Mouse (Mus musculus) spleen, postnatal 4 days (tissue): ENCODE results near the gene Cbr2.

Experiments
- DNase-seq, 2 experiments: peaks; one replicate each; pipeline ENCODE4 v3.0.0; 2022; ENCODE audit warnings: low spot score in 2 of 2

The Cbr2 gene

GRCm38 (mm10) chr11:120731395-120731794 is 519 bp downstream of the Cbr2 start:
- peak in 1 of 2 experiments; percentile 44 for DNase-seq

- DNase-seq: peak in 1 of 2 experiments; percentile 57
Observed at GRCm38 (mm10) chr11:120730331-120730870, 1.5 kb downstream of the Cbr2 start.

DNA sequence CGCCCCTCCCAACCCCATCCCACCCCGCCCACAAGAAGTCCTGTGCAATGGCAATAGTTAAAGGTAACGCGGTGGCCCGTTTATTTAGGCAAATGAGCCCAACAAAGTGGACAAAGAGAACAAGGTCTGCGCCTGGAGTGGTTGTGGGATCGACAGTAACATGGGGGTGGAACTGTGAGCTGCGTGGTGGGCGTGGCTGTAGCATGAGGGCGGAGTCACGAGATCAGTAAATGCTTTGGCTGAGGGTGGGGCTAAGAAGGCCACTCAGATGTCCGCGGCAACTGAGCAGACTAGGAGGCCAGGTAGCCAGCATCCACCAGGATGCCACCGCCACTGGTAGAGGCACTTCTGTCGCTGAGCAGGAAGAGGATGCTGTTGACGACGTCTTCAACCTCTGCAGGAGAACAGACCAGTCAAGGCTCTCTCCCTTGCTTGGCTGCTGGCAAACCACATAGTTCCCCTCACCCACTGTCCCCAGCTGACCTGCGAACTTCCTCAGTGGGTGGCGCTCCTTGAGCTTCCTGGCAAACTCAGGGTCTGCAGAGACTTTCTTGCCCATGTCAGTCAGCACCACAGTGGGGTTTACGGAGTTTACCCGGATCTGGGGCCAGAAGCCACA is 2.4 kb downstream of the Cbr2 start:
- peak in 1 of 2 experiments; percentile 47 for DNase-seq

DNA sequence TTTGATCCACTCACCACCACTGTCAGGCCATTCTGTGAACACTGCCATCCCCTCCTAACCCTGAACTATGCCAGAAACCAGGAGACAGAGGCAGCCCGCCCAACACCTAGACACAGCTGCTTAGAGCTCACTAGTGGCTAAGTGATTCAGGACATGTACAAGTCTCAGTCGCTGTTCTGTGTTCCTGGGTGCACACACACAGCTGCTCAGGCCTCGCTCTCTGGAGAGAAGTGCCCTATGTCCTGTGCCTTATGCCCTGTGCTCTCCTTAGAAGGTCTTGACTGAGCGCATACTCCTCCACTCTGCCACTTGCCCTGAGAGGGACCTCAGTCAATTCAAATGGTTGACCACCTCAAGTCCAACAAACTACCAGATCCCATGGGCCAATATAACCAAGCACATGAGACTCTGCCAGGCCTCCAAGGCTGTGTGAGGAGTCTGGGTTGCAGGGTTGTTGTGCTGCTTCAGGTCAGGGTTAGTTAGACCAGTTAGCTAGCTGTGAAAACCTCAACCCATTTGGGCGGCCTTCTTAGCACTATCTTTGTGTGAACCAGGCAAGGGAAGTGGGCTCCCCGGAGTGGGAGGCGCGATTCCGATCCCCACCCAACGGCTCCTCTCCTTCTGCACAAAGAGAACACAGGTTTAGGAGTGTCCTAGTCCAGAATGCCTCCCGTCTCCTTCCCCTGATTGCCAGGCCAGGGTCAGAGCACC is 3.2 kb downstream of the Cbr2 start:
- no peak for DNase-seq

DNA sequence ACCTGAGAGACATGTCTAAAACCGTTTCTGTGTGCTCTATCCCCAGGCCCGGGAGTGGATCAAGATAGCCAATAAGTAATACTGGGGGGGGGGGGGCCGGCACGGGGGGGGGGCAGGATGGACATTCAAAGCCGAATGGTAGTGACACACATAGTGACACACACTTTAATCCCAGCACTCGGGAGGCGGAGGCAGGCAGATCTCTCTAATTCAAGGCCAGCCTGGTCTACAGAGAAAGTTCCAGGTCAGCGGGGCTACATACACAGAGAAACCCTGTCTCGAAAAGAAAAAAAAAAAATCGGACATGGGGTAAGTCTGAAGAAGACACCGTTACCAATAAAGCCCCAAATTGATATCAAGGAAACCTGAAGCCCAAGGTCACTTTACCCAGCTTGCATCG is 4.3 kb downstream of the Cbr2 start:
- DNase-seq: no peak

- peak; percentile 77 to 81 for DNase-seq
Observed at GRCm38 (mm10) chr11:120727169-120727527, 4.8 kb downstream of the Cbr2 start, which contains the start of gene Dcxr. Dcxr (minus strand) TSS chr11:120727281.

GRCm38 (mm10) chr11:120726243-120727168 is 5.4 kb downstream of the Cbr2 start:
- DNase-seq: no peak

DNA sequence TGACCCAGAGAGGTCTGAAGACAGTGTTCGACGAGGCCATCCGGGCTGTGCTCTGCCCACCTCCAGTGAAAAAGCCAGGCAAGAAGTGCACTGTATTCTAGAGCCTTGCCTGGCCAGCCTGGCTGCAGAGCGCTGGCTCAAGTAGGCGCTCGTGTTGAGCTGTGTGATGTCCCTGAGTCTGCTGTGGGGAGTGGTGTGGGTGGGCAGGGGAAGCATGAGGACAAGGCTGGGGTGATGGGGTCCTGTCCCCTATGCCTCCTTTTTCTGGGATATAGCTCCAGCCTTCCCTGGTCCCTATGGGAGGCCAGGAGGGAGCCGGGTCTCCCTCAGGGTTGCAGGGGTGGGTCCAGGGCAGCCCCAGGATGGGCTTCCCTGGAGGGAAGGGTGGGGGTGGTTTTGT is 8.4 kb downstream of the Cbr2 start:
- DNase-seq: peak in 1 of 2 experiments; percentile 56

- DNase-seq: peak in 1 of 2 experiments; percentile 63
Observed at GRCm38 (mm10) chr11:120722761-120723382, 9.0 kb downstream of the Cbr2 start.

DNA sequence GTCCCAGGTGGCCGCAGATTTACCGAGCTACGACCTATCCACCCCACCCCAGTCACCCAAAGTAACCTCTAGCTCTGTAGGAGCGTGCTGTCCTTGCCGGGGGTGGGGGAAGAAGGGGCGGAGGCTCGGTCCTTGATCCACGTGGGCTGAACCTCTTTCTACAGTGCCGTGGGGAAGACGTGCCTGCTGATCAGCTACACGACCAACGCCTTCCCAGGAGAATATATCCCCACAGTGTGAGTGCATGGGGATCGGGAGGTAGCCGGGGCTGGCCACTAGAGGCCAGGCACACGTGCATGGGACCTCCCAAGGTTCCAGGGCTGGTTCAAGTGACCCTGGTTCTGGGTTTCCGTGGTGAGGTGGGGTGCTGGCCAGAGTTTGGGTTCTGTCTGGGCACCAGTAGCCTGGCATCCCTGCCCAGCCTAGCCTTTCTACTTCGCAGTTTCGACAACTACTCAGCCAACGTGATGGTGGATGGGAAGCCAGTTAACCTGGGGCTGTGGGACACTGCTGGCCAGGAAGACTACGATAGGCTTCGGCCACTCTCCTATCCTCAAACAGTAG is 9.8 kb downstream of the Cbr2 start:
- DNase-seq: no peak

- peak in 1 of 2 experiments; percentile 70 for DNase-seq
Observed at GRCm38 (mm10) chr11:120721124-120722066, 10.5 kb downstream of the Cbr2 start, which contains the start of gene Rac3. Rac3 (plus strand) TSS chr11:120721470.

- DNase-seq: peak; percentile 89 to 98
Observed at GRCm38 (mm10) chr11:120720450-120720849, 11.5 kb downstream of the Cbr2 start.

- DNase-seq: no peak
Observed at GRCm38 (mm10) chr11:120719841-120720376, 12.0 kb downstream of the Cbr2 start.

GRCm38 (mm10) chr11:120719242-120719641 is 12.7 kb downstream of the Cbr2 start:
- DNase-seq: no peak

DNA sequence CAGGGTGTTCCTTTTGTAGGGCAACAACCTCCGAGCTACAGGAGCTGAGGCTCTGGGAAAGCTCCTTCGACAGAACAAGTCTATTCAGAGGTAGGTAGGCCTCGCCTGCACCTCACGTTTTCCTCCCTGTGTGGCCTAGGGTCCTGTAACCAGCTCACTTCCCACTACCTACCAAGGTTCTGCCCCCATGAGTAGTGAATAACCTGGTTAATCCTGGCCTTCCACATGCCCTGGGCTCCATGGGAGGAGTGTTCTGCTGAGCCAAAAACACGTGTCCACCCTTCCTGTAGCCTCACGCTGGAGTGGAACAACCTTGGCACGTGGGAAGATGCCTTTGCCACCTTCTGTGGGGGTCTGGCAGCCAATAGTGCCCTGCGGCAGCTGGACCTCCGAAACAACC is 16.8 kb downstream of the Cbr2 start:
- DNase-seq: no peak

DNA sequence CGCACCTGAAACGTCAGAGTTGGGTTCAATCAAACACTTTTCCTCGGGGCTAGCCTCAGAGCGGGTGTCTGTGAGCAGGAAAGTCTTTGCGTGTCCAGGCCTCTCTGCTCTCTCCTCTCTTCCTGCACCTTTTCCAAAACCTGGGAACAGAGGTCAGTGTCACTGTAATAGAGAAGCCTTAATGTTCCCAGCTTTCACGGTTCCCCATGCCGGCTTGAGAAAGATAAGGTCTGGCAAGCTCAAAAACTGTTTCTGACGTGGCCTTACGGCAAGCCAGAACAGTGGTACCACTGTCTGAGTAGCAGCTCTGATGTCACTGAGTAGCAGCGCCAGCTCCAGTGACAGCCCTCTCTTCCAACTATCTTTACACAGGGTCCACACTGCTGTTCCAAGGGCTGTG is 17.4 kb downstream of the Cbr2 start:
- DNase-seq: no peak

DNA sequence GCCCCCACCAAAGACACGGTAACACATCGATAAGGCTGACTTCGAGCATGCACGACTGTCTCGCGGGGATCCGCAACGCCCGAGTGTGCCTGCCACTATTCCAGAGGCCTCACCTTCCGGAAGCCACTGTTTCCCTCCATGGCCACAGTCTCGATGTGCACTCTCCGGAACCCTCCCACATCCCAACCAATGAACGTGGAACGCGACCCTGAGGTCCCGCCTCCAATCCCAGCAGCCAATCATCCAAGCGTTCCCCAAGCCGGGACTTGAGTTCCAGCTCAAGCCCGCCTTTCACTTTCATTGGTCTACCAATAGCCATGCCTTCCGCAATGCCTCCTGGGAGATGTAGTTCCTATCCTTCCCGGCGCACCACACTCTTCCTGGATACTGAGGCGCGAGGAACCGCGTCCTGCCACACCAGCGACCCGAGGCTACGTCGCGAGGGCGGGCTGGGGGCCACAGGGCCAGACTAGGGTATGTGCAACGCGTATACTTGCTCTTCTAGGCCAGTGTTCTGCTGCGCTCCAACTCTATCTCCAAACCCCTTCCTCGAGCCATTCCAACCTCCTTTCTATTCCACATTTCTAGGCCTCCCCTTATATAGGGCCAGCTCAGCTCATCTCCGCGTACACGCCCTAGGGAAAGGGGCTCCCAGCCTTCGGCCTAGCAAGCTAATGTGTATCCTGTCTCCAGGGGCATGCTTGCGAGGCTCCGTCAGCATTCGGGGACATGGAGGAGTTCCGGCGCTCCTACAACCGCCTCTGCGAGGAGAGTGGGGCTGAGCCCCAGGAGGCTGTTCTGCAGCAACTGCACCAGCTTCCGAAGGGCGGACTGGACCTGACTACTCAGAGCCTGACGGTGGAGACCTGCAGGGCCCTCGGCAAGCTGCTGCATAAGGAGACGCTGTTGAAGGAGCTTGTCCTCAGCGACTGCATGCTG is 18.1 kb downstream of the Cbr2 start, which contains the start of the genes Cenpx and Lrrc45:
Gene Cenpx, minus strand, starts transcription at position 159 of the 939 bp plus-strand sequence.
Gene Lrrc45, plus strand, starts transcription at position 346 of the 939 bp plus-strand sequence.
- DNase-seq: peak; percentile 95 to 96
